Mouse (Mus musculus): Measurements from ENCODE around the gene Hprt. TPM values are rescaled to one million over a fixed set of nuclear protein-coding genes. Genes with fewer than 3 reads are reported as not detected.

The Hprt gene
- polyA plus RNA-seq, 1 experiment from 2014 or later = 118 TPM

DNA sequence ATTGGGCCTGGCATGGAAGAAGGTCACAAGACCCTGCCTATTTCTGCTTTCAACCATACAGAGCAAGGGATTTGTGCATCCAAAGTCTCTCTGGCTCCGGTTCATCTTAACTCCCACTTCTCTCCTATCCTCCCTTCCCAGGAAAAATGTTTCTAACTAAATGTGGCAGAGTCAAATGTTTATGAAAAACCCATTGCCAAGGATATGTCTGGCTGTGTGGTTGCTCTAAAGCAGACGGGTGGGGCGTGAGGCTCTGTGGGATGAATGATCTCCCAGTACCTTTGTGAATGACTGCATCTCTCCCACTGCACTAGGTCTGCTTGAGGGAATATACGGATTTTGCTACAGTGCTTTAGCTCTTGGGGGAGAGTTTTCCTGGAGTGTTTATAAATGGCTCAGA is 58.1 kb downstream of the Hprt start:
- H3K27me3 ChIP-seq = no peaks in the 10 kb centered on the region
- H3K4me2 ChIP-seq = no peak overlapping the region
- no peaks in the 10 kb centered on the region for H3K36me3 ChIP-seq
- H3K4me1 ChIP-seq (replicated peaks) = no peaks in the 10 kb centered on the region
- no peak overlapping the region for H3K9ac ChIP-seq
- no peak overlapping the region for H3K4me3 ChIP-seq
- H3K27ac ChIP-seq (replicated peaks) = no peak overlapping the region
- WGBS = 81% methylated on average over 4 of the region's 4 CpGs
- H3K9me3 ChIP-seq = no peaks in the 10 kb centered on the region
- no peak for ATAC-seq (ENCODE audit: low FRiP score, low read depth)

DNA sequence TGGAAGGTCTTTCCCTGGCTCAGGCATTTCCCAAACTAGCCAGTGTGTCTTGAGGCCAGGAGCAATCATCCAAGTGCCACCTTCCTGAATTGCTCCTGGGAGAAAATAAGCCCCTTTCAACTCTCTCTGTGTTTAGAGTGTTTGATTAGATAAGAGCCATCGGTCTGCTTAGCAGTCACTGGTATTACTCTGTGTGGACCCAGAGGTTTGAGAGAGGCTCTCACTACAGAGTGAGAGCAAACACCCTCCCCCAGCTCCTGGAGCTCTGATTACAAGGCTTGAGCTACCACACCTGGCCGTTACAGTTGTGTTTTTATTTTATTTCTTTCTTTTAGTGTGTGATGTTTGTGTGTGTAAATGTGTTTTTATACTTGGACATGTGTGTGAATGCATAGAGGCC is 59.0 kb downstream of the Hprt start:
- WGBS = 69% methylated on average over 2 of the region's 2 CpGs
- ATAC-seq (ENCODE audit: low FRiP score, low read depth) = no peak
- H3K4me1 ChIP-seq (replicated peaks) = no peaks in the 10 kb centered on the region
- no peak overlapping the region for H3K4me3 ChIP-seq
- no peaks in the 10 kb centered on the region for H3K9me3 ChIP-seq
- H3K4me2 ChIP-seq = no peak overlapping the region
- H3K36me3 ChIP-seq = no peaks in the 10 kb centered on the region
- H3K27ac ChIP-seq (replicated peaks) = no peak overlapping the region
- no peak overlapping the region for H3K9ac ChIP-seq
- H3K27me3 ChIP-seq = no peaks in the 10 kb centered on the region

DNA sequence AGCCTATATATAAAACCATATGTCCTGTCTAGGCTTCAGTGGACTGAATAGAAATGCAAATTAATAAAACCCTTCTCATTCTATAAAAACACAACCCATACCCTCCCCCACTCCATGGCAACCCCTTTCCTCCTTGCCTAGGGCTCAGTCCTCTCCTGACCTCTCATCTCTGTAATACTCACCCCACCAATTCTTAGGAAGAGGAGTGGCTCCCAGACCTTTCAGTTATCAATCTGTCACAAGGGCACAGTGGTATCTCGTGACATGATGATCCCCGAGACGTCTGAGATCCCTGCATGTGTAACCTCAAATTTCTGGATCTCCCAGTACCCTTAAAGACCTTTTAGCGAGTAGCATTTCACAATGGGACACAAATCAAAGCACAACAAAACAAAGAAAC is 61.3 kb downstream of the Hprt start:
- H3K27me3 ChIP-seq = no peaks in the 10 kb centered on the region
- H3K9me3 ChIP-seq = no peaks in the 10 kb centered on the region
- WGBS = 39% methylated on average over 4 of the region's 4 CpGs

DNA sequence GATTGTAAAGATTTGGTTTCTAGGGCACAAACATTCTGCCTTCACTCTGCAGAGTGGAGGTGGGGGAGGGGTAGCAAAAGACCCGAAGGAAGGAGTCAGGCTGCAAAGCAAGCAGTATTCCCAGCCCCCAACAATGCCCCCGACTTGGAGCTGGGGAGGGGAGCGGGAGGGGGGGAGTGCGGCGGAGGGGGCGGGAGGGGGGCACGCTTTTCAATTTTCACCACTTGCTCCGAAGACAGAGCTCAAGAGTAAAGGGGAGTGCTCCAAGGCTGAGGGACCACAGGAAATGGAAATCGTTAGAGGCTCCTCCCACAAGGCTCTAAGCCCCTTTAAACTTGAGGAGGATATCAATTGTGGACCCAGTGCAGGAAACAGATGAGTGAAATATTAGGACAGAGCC is 62.4 kb downstream of the Hprt start:
- Histone ChIP-seq H3K27me3 (0 out of 2 replicates have a peak, but pooled peaks cover 5% of the 10 kb centered on the region), H3K4me2 (peak overlapping the region; percentile 38), H3K27ac (replicated peaks) (no peak overlapping the region), H3K36me3 (no peaks in the 10 kb centered on the region), H3K4me3 (no peak overlapping the region), H3K4me1 (replicated peaks) (0 out of 2 replicates have a peak, but pooled peaks cover 4% of the 10 kb centered on the region), H3K9ac (no peak overlapping the region), H3K9me3 (no peaks in the 10 kb centered on the region)
- ATAC-seq (ENCODE audit: low FRiP score, low read depth) = no peak
- WGBS = 13% methylated on average over 8 of the region's 9 CpGs

More for the DNA sequence above, 61.3 kb downstream of the Hprt start:
- H3K27ac ChIP-seq (replicated peaks) = no peak overlapping the region
- H3K36me3 ChIP-seq = no peaks in the 10 kb centered on the region
- H3K4me1 ChIP-seq (replicated peaks) = 0 out of 2 replicates have a peak, but pooled peaks cover 4% of the 10 kb centered on the region
- ATAC-seq (ENCODE audit: low FRiP score, low read depth) = no peak
- no peak overlapping the region for H3K9ac ChIP-seq
- no peak overlapping the region for H3K4me3 ChIP-seq
- no peak overlapping the region for H3K4me2 ChIP-seq

DNA sequence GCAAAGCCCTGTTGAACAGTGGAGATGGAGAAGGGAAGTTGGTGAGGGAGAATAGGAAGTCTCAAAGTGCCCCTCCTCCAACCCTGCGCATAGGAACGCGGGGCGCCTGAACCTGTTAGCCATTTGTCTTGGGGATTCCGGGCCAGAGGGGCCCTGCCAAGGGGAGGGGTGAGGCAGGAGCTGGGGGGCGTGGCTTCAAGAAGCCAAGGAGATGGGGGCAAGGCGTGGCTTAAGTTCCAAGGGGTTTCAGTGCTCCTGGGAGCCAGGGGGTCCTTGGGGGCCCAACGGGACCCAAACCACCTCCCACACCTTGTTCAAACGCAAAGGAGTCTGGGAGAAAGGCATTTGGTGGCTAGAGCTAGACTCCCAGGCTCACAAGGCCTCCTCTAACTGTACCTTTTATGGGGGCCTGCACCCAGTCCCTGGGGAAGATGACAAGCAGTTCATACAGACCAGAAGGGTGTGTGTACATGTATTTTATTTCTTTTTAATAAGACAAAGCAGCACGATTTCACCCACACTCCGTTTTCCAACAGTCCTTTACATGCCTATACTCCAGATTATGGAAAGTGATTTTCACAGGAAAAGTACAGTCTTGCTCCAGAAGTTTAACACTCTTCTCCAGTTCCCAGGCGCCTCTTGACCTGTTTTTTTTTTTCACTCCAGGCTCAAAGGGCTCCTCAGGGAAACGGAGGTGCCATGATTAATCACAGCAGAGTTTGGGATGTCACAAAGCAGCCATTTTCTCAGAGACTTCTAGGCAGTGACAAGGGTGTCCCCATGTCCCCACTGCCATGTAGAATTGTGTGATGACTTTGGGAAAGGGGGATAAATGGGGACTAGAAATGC is 64.9 kb downstream of the Hprt start:
- H3K4me1 ChIP-seq (replicated peaks) = 0 out of 2 replicates have a peak, but pooled peaks cover 4% of the 10 kb centered on the region
- no peaks in the 10 kb centered on the region for H3K36me3 ChIP-seq
- peaks cover 8% of the 10 kb centered on the region; the same call in 1 of the 2 replicates for H3K27me3 ChIP-seq
- 0 out of 2 replicates have a peak overlapping the region, but pooled peaks have one; percentile 19 for H3K4me2 ChIP-seq
- no peak overlapping the region for H3K9ac ChIP-seq
- no peaks in the 10 kb centered on the region for H3K9me3 ChIP-seq
- no peak overlapping the region for H3K27ac ChIP-seq (replicated peaks)
- 0 out of 2 replicates have a peak, but pooled peaks have one; percentile 33 for ATAC-seq (ENCODE audit: low FRiP score, low read depth)
- 16% methylated on average over 9 of the region's 13 CpGs for WGBS
- H3K4me3 ChIP-seq = no peak overlapping the region

DNA sequence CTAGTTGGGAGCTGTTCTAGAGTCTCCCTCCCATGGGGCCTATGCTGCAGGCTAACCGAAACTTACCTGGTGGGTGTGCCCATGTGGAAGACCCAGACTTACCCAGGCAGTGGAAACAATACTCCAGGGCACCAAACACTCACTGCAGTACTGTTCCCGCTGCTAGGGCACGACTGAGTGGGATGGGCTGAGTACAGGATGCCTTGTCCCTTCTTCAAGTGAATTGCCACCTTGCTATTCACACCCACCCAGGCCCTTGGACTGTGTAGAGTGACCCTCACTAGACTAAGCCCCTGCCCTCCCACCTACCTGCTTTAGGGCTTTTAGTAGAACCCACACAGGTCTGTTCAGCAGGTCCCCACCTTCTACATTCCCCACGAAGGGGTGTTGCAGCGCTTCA is 65.9 kb downstream of the Hprt start:
- H3K4me3 ChIP-seq = no peak overlapping the region
- no peak overlapping the region for H3K27ac ChIP-seq (replicated peaks)
- H3K9me3 ChIP-seq = no peaks in the 10 kb centered on the region
- H3K36me3 ChIP-seq = no peaks in the 10 kb centered on the region
- H3K27me3 ChIP-seq = peaks cover 10% of the 10 kb centered on the region; the same call in 1 of the 2 replicates
- H3K4me1 ChIP-seq (replicated peaks) = peaks cover 4% of the 10 kb centered on the region; the same call in 1 of the 2 replicates
- no peak for ATAC-seq (ENCODE audit: low FRiP score, low read depth)
- no peak overlapping the region for H3K4me2 ChIP-seq
- H3K9ac ChIP-seq = no peak overlapping the region
- WGBS = 62% methylated on average over 5 of the region's 5 CpGs

DNA sequence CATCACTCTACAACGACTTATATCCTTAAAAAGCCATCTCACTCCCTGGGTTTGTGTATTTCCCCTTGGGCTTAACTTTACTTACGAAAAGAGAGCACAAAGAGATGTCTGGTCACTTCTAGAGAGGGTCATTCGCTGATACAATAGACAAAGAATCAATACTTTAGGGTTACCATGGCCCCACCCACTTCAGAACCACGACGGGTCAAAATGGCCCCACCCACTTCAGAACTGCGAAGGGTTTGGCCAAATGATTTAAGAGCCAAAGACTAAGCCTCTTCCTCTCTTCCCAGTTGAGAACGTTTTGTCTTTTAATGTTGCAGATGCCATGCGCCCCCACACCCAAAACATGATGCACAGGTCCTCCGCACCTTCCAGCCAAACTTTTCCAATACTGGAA is 67.8 kb downstream of the Hprt start:
- WGBS = 18% methylated on average over 9 of the region's 9 CpGs
- Histone ChIP-seq H3K4me2 (peak overlapping the region; percentile 77), H3K36me3 (no peaks in the 10 kb centered on the region), H3K4me3 (peak overlapping the region; percentile 49), H3K4me1 (replicated peaks) (peaks cover 4% of the 10 kb centered on the region; the same call in 1 of the 2 replicates), H3K9ac (no peak overlapping the region), H3K27ac (replicated peaks) (no peak overlapping the region), H3K27me3 (peaks cover 14% of the 10 kb centered on the region; the same call in 1 of the 2 replicates), H3K9me3 (no peaks in the 10 kb centered on the region)
- no peak for ATAC-seq (ENCODE audit: low FRiP score, low read depth)

DNA sequence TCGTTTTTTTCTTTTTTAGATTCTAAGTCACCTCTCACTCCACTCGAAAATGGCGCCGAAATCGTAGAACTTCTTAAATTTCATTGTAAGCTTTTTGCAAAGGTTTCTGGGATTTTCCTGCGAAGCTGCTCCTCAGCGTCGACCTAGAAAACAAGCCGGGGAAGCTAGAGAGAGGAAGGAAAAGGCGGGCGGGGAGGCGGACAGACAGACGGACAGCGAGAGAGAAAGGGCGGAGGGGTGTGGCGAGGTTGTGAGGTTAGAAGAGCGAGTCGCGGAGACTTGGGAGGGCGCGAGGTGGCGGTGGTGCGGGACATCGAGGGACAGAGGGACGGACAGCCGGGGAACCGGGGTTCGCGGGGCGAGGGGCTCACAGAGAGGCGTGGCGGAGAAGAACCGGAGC is 68.7 kb downstream of the Hprt start:
- peak overlapping the region; percentile 49; the same call in 1 of the 2 replicates for H3K9ac ChIP-seq
- H3K9me3 ChIP-seq = no peaks in the 10 kb centered on the region
- peak overlapping the region; percentile 69 for H3K27ac ChIP-seq (replicated peaks)
- H3K36me3 ChIP-seq = no peaks in the 10 kb centered on the region
- H3K4me3 ChIP-seq = peak overlapping the region; percentile 49
- WGBS = 11% methylated on average over 31 of the region's 33 CpGs
- peak overlapping the region; percentile 77 for H3K4me2 ChIP-seq
- H3K27me3 ChIP-seq = peaks cover 14% of the 10 kb centered on the region; the same call in 1 of the 2 replicates
- H3K4me1 ChIP-seq (replicated peaks) = peaks cover 4% of the 10 kb centered on the region; the same call in 1 of the 2 replicates
- peak; percentile 39; the same call in 1 of the 2 replicates for ATAC-seq (ENCODE audit: low FRiP score, low read depth)

DNA sequence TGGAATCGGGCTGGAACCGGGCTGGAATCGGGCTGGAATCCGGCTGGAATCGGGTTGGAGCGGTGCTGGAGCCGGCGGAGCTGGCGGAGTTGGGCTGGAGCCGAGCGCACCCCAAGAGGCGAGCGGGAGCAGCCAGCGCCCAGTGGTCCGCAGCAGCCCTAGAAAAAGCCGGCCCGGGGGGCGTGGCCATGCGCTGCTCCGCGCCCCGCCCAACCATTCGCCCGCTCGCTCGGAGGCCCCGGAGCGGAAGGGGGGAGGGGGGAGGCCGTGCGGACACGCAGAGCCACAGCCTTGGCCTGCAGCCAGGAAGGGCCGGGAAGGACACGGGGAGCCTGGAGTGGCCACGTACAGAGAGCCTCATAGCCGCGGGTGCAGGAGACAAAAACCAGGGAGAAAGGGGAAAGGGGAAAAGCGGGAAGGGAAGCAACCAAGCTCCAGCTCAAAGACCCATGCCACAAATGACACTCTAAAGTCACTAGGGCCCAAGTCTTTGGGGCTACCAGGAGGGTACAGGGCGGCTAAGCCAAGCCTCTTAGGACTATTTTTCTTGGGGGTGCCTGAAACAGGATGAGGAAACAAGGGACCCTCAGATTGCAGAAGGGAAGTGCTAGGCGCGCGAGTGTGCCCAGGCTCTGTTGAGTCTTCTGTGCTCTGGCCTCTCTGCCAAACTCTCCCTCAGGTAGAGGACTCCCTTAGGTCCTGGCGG is 69.3 kb downstream of the Hprt start:
- Histone ChIP-seq H3K36me3 (no peaks in the 10 kb centered on the region), H3K9me3 (no peaks in the 10 kb centered on the region), H3K4me1 (replicated peaks) (peaks cover 4% of the 10 kb centered on the region; the same call in 1 of the 2 replicates), H3K4me3 (peak overlapping the region; percentile 49), H3K27me3 (peaks cover 14% of the 10 kb centered on the region; the same call in 1 of the 2 replicates), H3K4me2 (peak overlapping the region; percentile 77), H3K9ac (peak overlapping the region; percentile 49; the same call in 1 of the 2 replicates), H3K27ac (replicated peaks) (peak overlapping the region; percentile 69)
- ATAC-seq (ENCODE audit: low FRiP score, low read depth) = peak; percentile 84
- 14% methylated on average over 33 of the region's 42 CpGs for WGBS

DNA sequence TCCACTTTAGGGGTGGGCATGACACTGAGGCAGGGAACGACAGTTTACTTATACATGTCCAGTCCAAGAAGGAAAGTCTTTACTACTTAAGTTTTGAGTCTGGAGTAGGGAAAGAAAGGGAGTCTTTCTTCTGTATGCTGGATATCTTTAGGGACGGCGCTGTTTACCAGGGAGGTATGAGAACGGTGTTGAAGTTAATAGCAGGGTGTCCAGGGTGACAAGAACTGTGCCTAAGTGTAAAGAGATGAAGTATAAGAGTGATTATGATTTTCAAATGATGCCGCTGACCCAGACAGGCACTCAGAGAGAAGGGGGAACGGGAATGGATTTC is 69.8 kb downstream of the Hprt start:
- H3K4me3 ChIP-seq = peak overlapping the region; percentile 49; the same call in 1 of the 2 replicates
- H3K36me3 ChIP-seq = no peaks in the 10 kb centered on the region
- H3K4me1 ChIP-seq (replicated peaks) = peaks cover 1% of the 10 kb centered on the region; the same call in 1 of the 2 replicates
- no peak for ATAC-seq (ENCODE audit: low FRiP score, low read depth)
- H3K27me3 ChIP-seq = peaks cover 14% of the 10 kb centered on the region; the same call in 1 of the 2 replicates
- no peak overlapping the region for H3K27ac ChIP-seq (replicated peaks)
- H3K9me3 ChIP-seq = no peaks in the 10 kb centered on the region
- peak overlapping the region; percentile 77 for H3K4me2 ChIP-seq
- H3K9ac ChIP-seq = no peak overlapping the region
- WGBS = 24% methylated on average over 6 of the region's 6 CpGs

DNA sequence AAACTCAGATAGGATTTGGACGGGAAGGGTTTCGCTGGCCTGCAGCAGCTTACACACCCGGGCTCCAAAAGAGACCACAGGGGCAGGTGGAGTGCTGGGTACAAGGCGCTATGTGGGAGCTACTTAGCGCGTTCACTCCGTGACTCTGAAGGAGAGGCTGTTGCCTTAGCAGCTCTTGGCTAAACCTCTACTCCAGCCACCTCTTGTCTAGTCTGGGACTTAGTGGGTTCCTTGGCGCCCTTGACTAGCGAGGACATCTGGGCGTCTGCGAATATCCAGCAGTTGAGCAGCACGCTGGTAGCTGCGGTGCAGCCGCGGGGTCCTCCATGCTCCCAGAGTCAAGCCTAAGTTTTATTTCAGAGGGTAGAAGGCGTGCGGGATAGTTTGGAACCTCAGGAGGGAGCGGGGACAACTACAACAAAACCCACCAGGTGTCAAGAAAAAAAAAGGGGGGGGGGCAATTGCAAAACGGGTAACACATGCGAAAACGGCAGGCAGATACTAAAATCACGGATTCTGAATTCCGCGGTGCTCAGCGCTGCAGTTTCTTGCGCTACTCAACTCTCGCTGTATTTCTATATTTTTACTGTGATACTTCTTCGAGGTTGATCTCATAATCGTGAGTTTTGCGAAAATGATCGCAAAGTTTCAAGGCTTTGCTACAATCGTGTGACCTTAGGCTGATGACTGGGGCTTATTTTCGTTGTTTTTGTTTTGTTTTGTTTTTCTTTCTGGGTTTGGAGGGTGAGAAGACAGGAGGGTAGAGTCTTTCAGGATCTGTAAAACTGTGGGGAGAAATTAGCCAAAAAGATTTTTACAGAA is 70.7 kb downstream of the Hprt start:
- H3K4me1 ChIP-seq (replicated peaks) = no peaks in the 10 kb centered on the region; the same call in 1 of the 2 replicates
- WGBS = 16% methylated on average over 33 of the region's 33 CpGs
- no peaks in the 10 kb centered on the region for H3K9me3 ChIP-seq
- H3K27ac ChIP-seq (replicated peaks) = no peak overlapping the region
- H3K4me2 ChIP-seq = peak overlapping the region; percentile 77
- peak overlapping the region; percentile 22 for H3K4me3 ChIP-seq
- no peak overlapping the region for H3K9ac ChIP-seq
- peaks cover 14% of the 10 kb centered on the region; the same call in 1 of the 2 replicates for H3K27me3 ChIP-seq
- ATAC-seq (ENCODE audit: low FRiP score, low read depth) = no peak
- H3K36me3 ChIP-seq = no peaks in the 10 kb centered on the region

Measured in hindbrain, embryonic 15.5 days (tissue).